Mouse (Mus musculus) embryonic fibroblast, embryonic 13.5 days (primary cell): ENCODE measurements around the gene Nadk2.

Experiments used
- CTCF ChIP-seq: IDR thresholded peaks from 2 replicates; pipeline ENCODE4 v1.5.1; 2011; ENCODE audit warnings: mild to moderate bottlenecking, control low read depth, low read length, moderate library complexity, borderline replicate concordance; ENCODE audit not compliant: insufficient read depth
- POLR2A ChIP-seq: IDR thresholded peaks from 2 replicates; pipeline ENCODE4 v1.6.1; 2011; ENCODE audit warnings: low read depth, mild to moderate bottlenecking, control low read depth, low read length, moderate library complexity

- no peak for TF ChIP-seq CTCF
- TF ChIP-seq POLR2A: no peak
Measured at GRCm38 (mm10) chr15:9093598-9094365, 22.7 kb downstream of the Nadk2 start.
